Mouse (Mus musculus): Measurements from ENCODE around the gene Nf1. TPM values are rescaled to one million over a fixed set of nuclear protein-coding genes. Genes with fewer than 3 reads are reported as not detected.

Gene Nf1
- total RNA-seq, 2 experiments from 2014 or later, result 111 to 130 TPM

DNA sequence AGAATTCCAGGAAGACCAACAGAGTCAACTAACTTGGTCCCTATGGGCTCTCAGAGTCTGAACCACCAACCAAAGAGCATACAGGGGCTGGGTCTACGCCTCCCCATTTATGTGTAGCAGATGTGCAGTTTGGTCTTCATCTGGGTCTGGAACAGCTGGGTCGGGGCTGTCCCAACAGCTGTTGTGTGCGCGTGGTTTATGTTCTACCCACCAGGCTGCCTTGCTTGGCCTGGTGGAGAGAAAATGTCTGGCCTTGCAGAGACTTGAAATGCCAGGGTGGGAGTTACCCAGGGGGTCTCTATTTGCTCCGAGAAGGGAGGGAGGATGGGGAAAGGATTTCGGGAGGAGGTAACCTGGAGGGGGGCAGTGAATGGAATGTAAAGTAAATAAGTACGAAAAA lies 224.0 kb downstream of the Nf1 start:
- intact Hi-C loops (cut with DNase I), result no loop called here
- no peak for DNase-seq (ENCODE audit: low spot score in 2 of 2)

- intact Hi-C loops (cut with DNase I), result no loop called here
- no peak for DNase-seq (ENCODE audit: low spot score in 2 of 2)
Measured at GRCm38 (mm10) chr11:79566947-79567346, 227.5 kb downstream of the Nf1 start.

- DNase-seq (ENCODE audit: low spot score in 2 of 2), result no peak
- intact Hi-C loops (cut with DNase I), result no loop called here
Measured at GRCm38 (mm10) chr11:79568197-79568911, 228.9 kb downstream of the Nf1 start.

DNA sequence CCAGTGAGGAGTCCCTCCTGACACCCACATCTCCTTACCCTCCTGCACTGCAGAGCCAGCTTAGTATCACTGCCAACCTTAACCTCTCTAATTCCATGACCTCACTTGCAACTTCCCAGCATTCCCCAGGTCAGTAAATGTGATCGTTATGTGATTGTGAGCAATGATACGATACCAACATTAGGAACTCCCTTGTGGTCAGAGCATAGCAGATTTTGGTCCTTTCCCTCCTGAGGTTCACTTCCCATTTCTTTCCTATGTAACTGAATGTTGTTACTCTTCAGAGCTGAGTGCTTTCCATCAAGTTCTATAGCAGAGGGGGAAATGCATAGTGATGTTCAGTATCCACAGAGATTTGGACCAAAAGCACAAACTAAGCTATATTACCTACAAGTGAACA lies 230.8 kb downstream of the Nf1 start:
- no peak for DNase-seq (ENCODE audit: low spot score in 2 of 2)
- intact Hi-C loops (cut with DNase I), result loop anchor here (10.0 kb wide), 1 partner anchor 126 kb away; no protein-coding TSS in a partner anchor

GRCm38 (mm10) chr11:79573836-79574235 lies 234.3 kb downstream of the Nf1 start:
- intact Hi-C loops (cut with DNase I), result loop anchor here (10.0 kb wide), 1 partner anchor 129 kb away; no protein-coding TSS in a partner anchor
- DNase-seq (ENCODE audit: low spot score in 2 of 2), result no peak

GRCm38 (mm10) chr11:79575383-79576073 lies 236.0 kb downstream of the Nf1 start:
- DNase-seq (ENCODE audit: low spot score in 2 of 2), result no peak
- intact Hi-C loops (cut with DNase I), result loop anchor here (10.0 kb wide), 1 partner anchor 131 kb away; no protein-coding TSS in a partner anchor

GRCm38 (mm10) chr11:79577741-79578140 lies 238.2 kb downstream of the Nf1 start:
- intact Hi-C loops (cut with DNase I), result loop anchor here (10.0 kb wide), 1 partner anchor 133 kb away; no protein-coding TSS in a partner anchor
- DNase-seq (ENCODE audit: low spot score in 2 of 2), result peak; percentile 78 to 81

GRCm38 (mm10) chr11:79580660-79581059 lies 241.2 kb downstream of the Nf1 start:
- no peak for DNase-seq (ENCODE audit: low spot score in 2 of 2)
- intact Hi-C loops (cut with DNase I), result loop anchor here (5.0 kb wide), 1 partner anchor 342 kb away; no protein-coding TSS in a partner anchor

GRCm38 (mm10) chr11:79581257-79581656 lies 241.8 kb downstream of the Nf1 start:
- DNase-seq (ENCODE audit: low spot score in 2 of 2), result no peak
- intact Hi-C loops (cut with DNase I), result loop anchor here (5.0 kb wide), 1 partner anchor 341 kb away; no protein-coding TSS in a partner anchor

DNA sequence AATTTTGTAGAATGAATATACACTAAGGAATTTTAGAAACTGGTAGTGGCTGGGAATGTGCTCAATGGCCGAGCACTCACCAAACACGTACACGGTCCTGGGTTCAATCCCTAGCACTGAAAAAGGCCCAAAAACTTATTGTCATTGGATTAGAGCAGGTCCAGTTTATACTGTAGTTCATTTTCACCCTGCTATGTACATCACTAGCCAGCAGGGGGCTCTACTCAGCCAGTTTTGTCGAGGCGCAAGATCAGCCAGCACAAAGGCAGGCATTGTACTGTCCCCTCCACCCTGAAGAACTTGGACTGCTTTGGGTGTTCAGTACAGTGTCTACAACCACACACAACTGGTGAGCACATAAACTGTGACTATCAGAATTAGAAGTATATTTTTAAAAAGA lies 244.7 kb downstream of the Nf1 start:
- DNase-seq (ENCODE audit: low spot score in 2 of 2), result peak; percentile 63 to 72
- intact Hi-C loops (cut with DNase I), result loop anchor here (2.0 to 5.0 kb wide), 2 partner anchors 103 to 338 kb away; no protein-coding TSS in a partner anchor

DNA sequence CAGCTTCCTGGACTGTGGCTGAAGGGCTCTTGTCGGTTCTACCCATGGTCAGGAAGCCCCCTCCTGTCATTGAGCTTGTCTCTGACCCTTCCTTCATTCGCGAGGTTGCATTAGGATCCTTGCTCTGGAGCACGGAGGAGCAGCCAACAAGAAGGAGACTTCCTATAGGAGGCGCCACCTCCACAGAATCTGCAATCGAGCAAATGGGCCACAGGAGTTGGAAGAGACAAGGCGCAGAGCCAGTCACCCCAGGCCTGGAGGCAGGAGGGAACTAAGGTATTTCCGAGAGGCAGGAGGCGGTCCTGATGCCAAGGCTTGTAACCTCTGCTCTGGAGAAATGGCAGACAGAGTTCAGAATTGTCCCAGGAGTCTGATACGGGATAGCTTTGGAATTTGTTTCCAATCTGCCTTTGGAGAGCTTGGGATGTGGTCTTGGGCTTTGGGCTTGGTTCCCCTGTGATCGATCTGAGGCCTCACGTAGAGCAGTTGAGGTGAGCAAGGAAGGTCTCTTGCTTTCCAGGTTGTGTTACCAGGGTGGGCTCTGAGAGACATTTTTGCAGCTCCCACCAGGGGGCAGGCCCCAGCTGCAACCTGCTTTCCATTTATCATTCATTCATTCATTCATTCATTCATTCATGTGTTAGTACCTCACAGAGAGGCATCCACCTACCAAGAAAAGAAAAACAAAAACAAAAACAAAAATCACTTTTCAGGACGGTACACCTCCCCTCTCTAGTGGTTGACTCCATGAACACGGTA lies 250.0 kb downstream of the Nf1 start:
- DNase-seq (ENCODE audit: low spot score in 2 of 2), result no peak
- intact Hi-C loops (cut with DNase I), result loop anchor here (5.0 kb wide), 1 partner anchor 38 kb away; no protein-coding TSS in a partner anchor

DNA sequence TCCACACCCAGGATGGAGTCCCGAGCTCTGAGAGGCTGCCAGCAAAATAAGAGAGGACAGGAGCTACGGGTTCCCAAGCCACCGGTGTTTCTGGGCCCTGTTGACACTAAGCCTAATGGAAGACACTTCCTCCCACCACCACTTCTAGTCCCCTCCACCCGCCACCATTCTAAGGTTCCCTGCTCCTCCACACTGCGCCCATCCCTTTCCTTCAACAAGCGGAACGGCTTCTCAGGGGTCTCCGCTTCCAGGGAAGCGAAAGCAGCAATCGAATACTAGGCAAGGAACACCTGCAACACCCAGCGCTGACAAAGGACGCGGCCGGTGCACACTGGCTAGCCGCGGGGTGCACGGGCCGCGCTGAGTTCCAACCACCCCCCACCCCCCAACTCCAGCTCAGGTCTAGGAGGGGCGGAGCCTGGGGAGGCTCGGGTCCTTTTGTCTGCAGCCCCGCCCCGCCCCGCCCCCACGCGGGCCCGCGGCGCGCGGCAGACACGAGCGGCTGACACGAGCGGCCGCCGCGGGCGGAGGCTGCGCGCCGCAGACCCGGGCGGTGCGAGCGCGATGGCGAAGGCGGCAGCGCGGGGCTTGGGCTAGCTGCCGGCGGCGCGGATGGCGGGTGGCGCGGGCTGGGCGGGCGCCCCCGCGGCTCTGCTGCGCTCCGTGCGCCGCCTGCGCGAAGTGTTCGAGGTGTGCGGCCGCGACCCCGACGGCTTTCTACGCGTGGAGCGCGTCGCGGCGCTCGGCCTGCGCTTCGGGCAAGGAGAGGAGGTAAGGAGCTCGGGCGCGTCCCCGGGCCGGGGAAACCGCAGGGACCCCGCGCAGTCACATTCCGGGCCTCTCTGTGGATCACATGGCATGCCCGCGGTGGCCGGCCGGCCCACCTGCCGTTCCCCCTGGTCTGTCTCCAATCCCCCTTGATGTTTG lies 251.4 kb downstream of the Nf1 start, which contains the start of gene Rab11fip4:
Gene Rab11fip4, plus strand, starts transcription at position 549 of the 927 bp plus-strand sequence.
- intact Hi-C loops (cut with DNase I), result loop anchor here (5.0 kb wide), 1 partner anchor 36 kb away; no protein-coding TSS in a partner anchor

DNA sequence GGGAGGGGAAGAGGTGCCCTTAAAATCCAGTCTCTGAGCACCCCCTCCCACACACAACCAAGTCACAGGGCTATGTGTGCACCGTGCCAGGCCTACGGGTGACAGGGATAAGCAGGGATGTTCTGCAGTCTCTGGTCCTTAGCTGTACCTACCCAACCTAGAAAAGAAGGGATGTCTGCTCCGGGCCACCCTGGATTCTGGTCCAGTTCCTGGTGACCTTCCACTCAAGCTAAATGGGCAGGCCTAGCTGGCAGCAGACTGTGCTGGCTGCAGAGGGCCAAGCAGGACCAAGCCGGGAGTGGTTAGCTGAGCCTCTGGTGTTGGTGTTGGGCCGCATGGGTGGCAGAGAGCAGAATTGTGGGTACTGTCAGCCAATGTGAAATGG lies 252.1 kb downstream of the Nf1 start:
- intact Hi-C loops (cut with DNase I), result loop anchor here (5.0 kb wide), 1 partner anchor 36 kb away; no protein-coding TSS in a partner anchor
- peak; percentile 49 to 58 for DNase-seq (ENCODE audit: low spot score in 2 of 2)

More for the DNA sequence above, 251.4 kb downstream of the Nf1 start, which contains the start of gene Rab11fip4:
- peak; percentile 54 to 76 for DNase-seq (ENCODE audit: low spot score in 2 of 2)

DNA sequence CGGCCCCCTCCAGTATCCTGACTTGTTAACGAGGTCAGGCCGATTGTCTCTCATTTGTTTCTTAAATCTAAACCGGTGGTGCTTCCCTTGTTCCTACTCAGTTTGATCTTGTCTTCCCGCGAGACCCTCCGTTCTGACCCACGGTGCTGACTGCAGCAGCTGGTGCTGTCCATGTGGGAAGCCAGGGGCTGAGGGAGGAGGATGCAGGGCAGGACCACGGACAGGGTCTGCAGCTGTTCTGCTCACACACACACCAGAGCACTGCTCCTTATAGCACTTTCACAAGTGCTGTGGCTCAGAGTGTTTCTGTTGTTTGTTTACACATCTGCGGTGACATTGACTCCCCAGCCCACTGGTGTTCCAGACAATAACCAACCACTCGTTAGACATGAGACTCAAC lies 254.0 kb downstream of the Nf1 start:
- DNase-seq (ENCODE audit: low spot score in 2 of 2), result no peak
- intact Hi-C loops (cut with DNase I), result loop anchor here (5.0 kb wide), 1 partner anchor 34 kb away; no protein-coding TSS in a partner anchor

- intact Hi-C loops (cut with DNase I), result no loop called here
Measured at GRCm38 (mm10) chr11:79610454-79610853, 271.0 kb downstream of the Nf1 start.

GRCm38 (mm10) chr11:79611011-79611666 lies 271.6 kb downstream of the Nf1 start:
- peak; percentile 30 to 36 for DNase-seq (ENCODE audit: low spot score in 2 of 2)
- intact Hi-C loops (cut with DNase I), result no loop called here

More at GRCm38 (mm10) chr11:79610454-79610853, 271.0 kb downstream of the Nf1 start:
- DNase-seq (ENCODE audit: low spot score in 2 of 2), result no peak

DNA sequence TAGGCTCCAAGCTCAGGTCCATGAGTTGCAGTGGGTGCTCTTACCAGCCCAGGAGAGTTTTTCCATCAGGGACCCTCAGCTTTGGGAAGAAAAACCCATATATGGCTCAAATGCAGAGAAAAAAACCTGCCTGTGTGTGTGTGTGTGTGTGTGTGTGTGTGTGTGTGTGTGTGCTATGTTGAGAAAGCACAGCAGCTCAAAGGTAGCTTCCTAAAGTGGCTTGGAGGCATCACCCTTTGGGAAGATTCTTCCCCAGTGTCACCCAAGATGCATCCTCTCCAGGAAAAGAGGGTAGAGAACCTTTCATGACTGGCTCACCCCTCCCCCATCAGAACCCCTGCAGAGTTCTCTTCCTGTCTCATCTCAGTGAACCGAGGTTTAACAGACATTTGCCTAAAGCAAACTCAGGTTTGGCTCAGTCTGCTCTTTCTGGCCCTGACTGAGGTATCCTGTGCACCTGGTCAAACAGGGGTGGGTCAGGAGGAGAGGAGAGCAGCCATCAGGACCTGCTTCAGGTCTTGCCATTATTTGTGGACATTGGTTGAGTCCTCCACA lies 272.6 kb downstream of the Nf1 start:
- intact Hi-C loops (cut with DNase I), result no loop called here

GRCm38 (mm10) chr11:79613084-79613483 lies 273.6 kb downstream of the Nf1 start:
- intact Hi-C loops (cut with DNase I), result no loop called here
- DNase-seq (ENCODE audit: low spot score in 2 of 2), result no peak

More for the DNA sequence above, 272.6 kb downstream of the Nf1 start:
- DNase-seq (ENCODE audit: low spot score in 2 of 2), result no peak
